13 mouse cellular contexts compared by ENCODE assay signal in genomic region chr2:77526301-77526700, GRCm38 (mm10).
"Had no signal": no experiment of that assay in that cellular context is flagged by ENCODE, and none has a peak within 500 bp of the region (broad histone marks: within the 10 kb centered on the region; RNA-seq: fewer than 3 reads in every experiment).

No protein-coding gene starts in this region.

- DNase-seq: kidney, postnatal 14 days; left cerebral cortex, postnatal 4 days; lung, adult 18-20 months; retina, postnatal 1 day; right cerebral cortex, postnatal 4 days; thymus, adult 2 months; thymus, postnatal 25 days had no signal

- H3K36me3 ChIP-seq: limb, embryonic 13.5 days; midbrain, embryonic 12.5 days; neural tube, embryonic 13.5 days; stomach, embryonic 15.5 days had no signal

- H3K27ac ChIP-seq: limb, embryonic 13.5 days; liver, embryonic 14.5 days; midbrain, embryonic 12.5 days; neural tube, embryonic 13.5 days; stomach, embryonic 15.5 days had no signal

- H3K4me1 ChIP-seq: limb, embryonic 13.5 days; midbrain, embryonic 12.5 days; neural tube, embryonic 13.5 days; stomach, embryonic 15.5 days had no signal

- H3K4me2 ChIP-seq: limb, embryonic 13.5 days; midbrain, embryonic 12.5 days; neural tube, embryonic 13.5 days; stomach, embryonic 15.5 days had no signal

- ATAC-seq: midbrain, embryonic 16.5 days had no signal

- H3K9me3 ChIP-seq: limb, embryonic 13.5 days; midbrain, embryonic 12.5 days; neural tube, embryonic 13.5 days; stomach, embryonic 15.5 days had no signal

- H3K27me3 ChIP-seq: limb, embryonic 13.5 days; midbrain, embryonic 12.5 days; neural tube, embryonic 13.5 days; stomach, embryonic 15.5 days had no signal

- H3K4me3 ChIP-seq: limb, embryonic 13.5 days; midbrain, embryonic 12.5 days; neural tube, embryonic 13.5 days; stomach, embryonic 15.5 days had no signal

- H3K9ac ChIP-seq: limb, embryonic 13.5 days; liver, embryonic 14.5 days; midbrain, embryonic 12.5 days; neural tube, embryonic 13.5 days; stomach, embryonic 15.5 days had no signal
